In the genomic region with DNA sequence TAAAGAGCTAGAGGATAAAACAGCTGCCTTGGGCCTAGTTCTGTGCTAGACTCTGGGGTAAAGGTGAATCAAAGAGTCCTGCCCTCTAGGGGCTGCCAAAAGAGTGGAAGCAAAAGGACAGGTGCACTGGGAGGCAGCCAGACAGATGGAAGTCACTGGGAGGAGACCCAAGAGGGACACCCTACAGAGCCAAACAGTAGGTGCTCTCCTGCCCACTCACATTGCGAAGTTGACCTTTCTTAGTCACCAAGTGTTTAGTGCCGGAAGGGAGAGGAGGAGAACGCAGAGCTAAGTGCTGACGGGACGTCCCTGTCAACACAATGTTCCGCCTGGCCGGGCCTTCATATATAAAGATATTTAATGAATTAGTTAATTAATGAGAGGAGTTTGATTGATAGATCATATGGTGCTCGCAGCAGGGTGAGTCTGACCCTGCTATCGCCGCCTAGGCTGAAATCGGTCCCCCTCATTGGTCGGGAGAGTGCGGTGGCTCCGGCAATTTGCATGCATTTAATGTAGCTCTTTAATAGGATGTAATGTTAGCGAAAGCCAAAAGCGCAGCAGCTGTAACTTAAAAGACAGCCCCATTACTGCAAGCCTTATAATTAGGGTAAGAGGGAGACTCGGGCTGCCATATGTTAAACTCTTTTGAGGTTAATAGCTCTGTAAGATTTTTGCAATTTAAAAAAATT, we compare ENCODE assay signal across 8 mouse cellular contexts.
DNase-seq lines count a peak whose midpoint lies in the region; ATAC-seq and TF ChIP-seq lines count a peak whose summit lies in the region.

No protein-coding gene starts in this region.

- ATAC-seq in lung, embryonic 14.5 days (ENCODE audit: insufficient read depth): no peak
- ATAC-seq in forebrain, embryonic 14.5 days: peak; percentile 90
- ATAC-seq in limb, embryonic 13.5 days (ENCODE audit: low FRiP score, low read depth): peak; percentile 32; the same call in 1 of the 2 replicates

- 20% methylated on average over 17 of the region's 17 CpGs for WGBS in lung, embryonic 14.5 days
- 2% methylated on average over 17 of the region's 17 CpGs for WGBS in forebrain, embryonic 14.5 days
- 12% methylated on average over 17 of the region's 17 CpGs for WGBS in limb, embryonic 13.5 days

- H3K4me3 ChIP-seq in lung, embryonic 14.5 days (ENCODE audit: low read depth, low read length): no peak overlapping the region; the same call in 1 of the 2 replicates
- H3K4me3 ChIP-seq in forebrain, embryonic 14.5 days (ENCODE audit: low read depth, low read length): peak overlapping the region; percentile 23; the same call in 1 of the 2 replicates
- peak overlapping the region; percentile 34 for H3K4me3 ChIP-seq in limb, embryonic 13.5 days

- peaks cover 15% of the 10 kb centered on the region; the same call in 1 of the 2 replicates for H3K4me1 ChIP-seq in lung, embryonic 14.5 days (ENCODE audit: insufficient read depth)
- peaks cover 28% of the 10 kb centered on the region for H3K4me1 ChIP-seq in forebrain, embryonic 14.5 days (ENCODE audit: control insufficient read depth, insufficient read depth, low read length)
- H3K4me1 ChIP-seq in limb, embryonic 13.5 days: peaks cover 44% of the 10 kb centered on the region

- no peak overlapping the region for H3K27ac ChIP-seq in lung, embryonic 14.5 days (ENCODE audit: low read depth)
- H3K27ac ChIP-seq in forebrain, embryonic 14.5 days (ENCODE audit: low read depth, low read length): peak overlapping the region; percentile 78
- no peak overlapping the region for H3K27ac ChIP-seq in limb, embryonic 13.5 days

- no peak; the same call in 1 of the 2 replicates for TF ChIP-seq CTCF in lung, embryonic 14.5 days (IDR thresholded peaks at IDR 0.05; ENCODE audit: low read depth)

- peak; percentile 42 for DNase-seq in lung, embryonic 14.5 days
- DNase-seq in lung, postnatal 4 days: no peak
- peak; percentile 94 for DNase-seq in forebrain, embryonic 14.5 days (ENCODE audit: low spot score)
- peak; percentile 66 for DNase-seq in skeletal muscle tissue, adult 2 months (ENCODE audit: low read depth, low spot score)
- DNase-seq in layer of hippocampus, postnatal 14 days (ENCODE audit: low spot score in 2 of 2): no peak
- no peak for DNase-seq in ovary, postnatal 10 days (ENCODE audit: low spot score)
- DNase-seq in kidney, postnatal 14 days: no peak

- no peak overlapping the region for H3K9ac ChIP-seq in lung, embryonic 14.5 days
- peak overlapping the region; percentile 29; the same call in 1 of the 2 replicates for H3K9ac ChIP-seq in forebrain, embryonic 14.5 days (ENCODE audit: low read length)
- H3K9ac ChIP-seq in limb, embryonic 13.5 days: no peak overlapping the region

- no peaks in the 10 kb centered on the region for H3K36me3 ChIP-seq in lung, embryonic 14.5 days (ENCODE audit: insufficient read depth)
- H3K36me3 ChIP-seq in forebrain, embryonic 14.5 days (ENCODE audit: control insufficient read depth, insufficient read depth, low read length): no peaks in the 10 kb centered on the region
- H3K36me3 ChIP-seq in limb, embryonic 13.5 days: no peaks in the 10 kb centered on the region

- peaks cover 29% of the 10 kb centered on the region for H3K27me3 ChIP-seq in lung, embryonic 14.5 days (ENCODE audit: insufficient read depth, low read length)
- no peaks in the 10 kb centered on the region; the same call in 1 of the 2 replicates for H3K27me3 ChIP-seq in forebrain, embryonic 14.5 days (replicated peaks; ENCODE audit: control insufficient read depth, insufficient read depth, low read length)
- peaks cover 31% of the 10 kb centered on the region for H3K27me3 ChIP-seq in limb, embryonic 13.5 days

- H3K9me3 ChIP-seq in lung, embryonic 14.5 days (ENCODE audit: low read depth, low read length): no peaks in the 10 kb centered on the region
- no peaks in the 10 kb centered on the region for H3K9me3 ChIP-seq in forebrain, embryonic 14.5 days (replicated peaks; ENCODE audit: control insufficient read depth, low read length)
- no peaks in the 10 kb centered on the region for H3K9me3 ChIP-seq in limb, embryonic 13.5 days

- H3K4me2 ChIP-seq in lung, embryonic 14.5 days: peak overlapping the region; percentile 61
- peak overlapping the region; percentile 68 for H3K4me2 ChIP-seq in forebrain, embryonic 14.5 days (ENCODE audit: low read length)
- peak overlapping the region; percentile 70 for H3K4me2 ChIP-seq in limb, embryonic 13.5 days (replicated peaks)

Comparison
In these comparisons a context has a peak if more than half of its experiments do, and no peak if none do; other contexts are left out.
1. DNase-seq: peak in lung, embryonic 14.5 days (single experiment), forebrain, embryonic 14.5 days (single experiment) and skeletal muscle tissue, adult 2 months (single experiment); none in lung, postnatal 4 days (0 of 2), layer of hippocampus, postnatal 14 days (0 of 2), ovary, postnatal 10 days (single experiment) and kidney, postnatal 14 days (single experiment).
2. Peak in every context shown above with its lines, with median percentiles within 50 percentile points of each other: H3K4me2 ChIP-seq.